Mouse (Mus musculus): Measurements from ENCODE around the gene Gnat2. TPM values are rescaled to one million over a fixed set of nuclear protein-coding genes. Genes with fewer than 3 reads are reported as not detected.

Gene Gnat2
- polyA plus RNA-seq, 1 experiment from 2014 or later: 0.33 TPM

GRCm38 (mm10) chr3:108097656-108098055, 5.1 kb downstream of the Gnat2 start:
- H3K27me3 ChIP-seq (ENCODE audit: control insufficient read depth, insufficient read depth, low read length): no peaks in the 10 kb centered on the region
- no peak overlapping the region for H3K27ac ChIP-seq (ENCODE audit: low read depth, low read length)
- H3K36me3 ChIP-seq (ENCODE audit: control insufficient read depth, insufficient read depth, low read length): no peaks in the 10 kb centered on the region
- no peaks in the 10 kb centered on the region; the same call in 1 of the 2 replicates for H3K4me1 ChIP-seq (replicated peaks; ENCODE audit: control insufficient read depth, insufficient read depth, low read length)
- H3K9me3 ChIP-seq (ENCODE audit: control insufficient read depth, low read length): no peaks in the 10 kb centered on the region
- WGBS: 83% methylated on average over 8 of the region's 8 CpGs
- no peak overlapping the region for H3K9ac ChIP-seq (ENCODE audit: low read length)
- no peak for ATAC-seq (replicated peaks; ENCODE audit: low FRiP score)
- no peak overlapping the region for H3K4me2 ChIP-seq (ENCODE audit: low read depth, low read length, severe bottlenecking)
- DNase-seq (ENCODE audit: low spot score): no peak
- no peak overlapping the region for H3K4me3 ChIP-seq (ENCODE audit: low read depth, low read length)

DNA sequence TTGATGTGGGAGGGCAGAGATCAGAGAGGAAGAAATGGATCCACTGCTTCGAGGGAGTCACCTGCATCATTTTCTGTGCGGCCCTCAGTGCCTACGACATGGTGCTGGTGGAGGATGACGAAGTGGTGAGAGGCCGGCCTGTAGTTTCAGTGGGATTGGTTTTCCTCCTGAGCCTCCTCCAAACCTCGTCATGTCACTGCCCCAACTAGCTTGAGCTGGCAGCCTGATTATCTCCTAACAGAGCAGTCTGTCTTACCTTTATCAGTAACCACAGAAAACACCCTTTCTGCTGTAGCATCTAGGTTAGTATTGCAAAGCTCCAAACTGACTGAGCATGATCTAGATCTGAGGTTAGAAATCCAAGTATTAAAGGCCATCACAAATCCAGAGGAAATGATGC, 5.7 kb downstream of the Gnat2 start:
- 80% methylated on average over 6 of the region's 6 CpGs for WGBS
- no peaks in the 10 kb centered on the region for H3K27me3 ChIP-seq (ENCODE audit: control insufficient read depth, insufficient read depth, low read length)
- no peak overlapping the region for H3K27ac ChIP-seq (ENCODE audit: low read depth, low read length)
- H3K4me1 ChIP-seq (replicated peaks; ENCODE audit: control insufficient read depth, insufficient read depth, low read length): no peaks in the 10 kb centered on the region; the same call in 1 of the 2 replicates
- no peak for DNase-seq (ENCODE audit: low spot score)
- ATAC-seq (replicated peaks; ENCODE audit: low FRiP score): no peak
- no peaks in the 10 kb centered on the region for H3K9me3 ChIP-seq (ENCODE audit: control insufficient read depth, low read length)
- H3K36me3 ChIP-seq (ENCODE audit: control insufficient read depth, insufficient read depth, low read length): no peaks in the 10 kb centered on the region
- H3K4me2 ChIP-seq (ENCODE audit: low read depth, low read length, severe bottlenecking): no peak overlapping the region
- H3K4me3 ChIP-seq (ENCODE audit: low read depth, low read length): no peak overlapping the region
- no peak overlapping the region for H3K9ac ChIP-seq (ENCODE audit: low read length)

- DNase-seq (ENCODE audit: low spot score): no peak
- Histone ChIP-seq H3K27ac (ENCODE audit: low read depth, low read length) (no peak overlapping the region), H3K4me1 (replicated peaks; ENCODE audit: control insufficient read depth, insufficient read depth, low read length) (no peaks in the 10 kb centered on the region; the same call in 1 of the 2 replicates), H3K9ac (ENCODE audit: low read length) (no peak overlapping the region), H3K27me3 (ENCODE audit: control insufficient read depth, insufficient read depth, low read length) (no peaks in the 10 kb centered on the region), H3K4me3 (ENCODE audit: low read depth, low read length) (no peak overlapping the region), H3K9me3 (ENCODE audit: control insufficient read depth, low read length) (no peaks in the 10 kb centered on the region), H3K4me2 (ENCODE audit: low read depth, low read length, severe bottlenecking) (no peak overlapping the region), H3K36me3 (ENCODE audit: control insufficient read depth, insufficient read depth, low read length) (no peaks in the 10 kb centered on the region)
- no peak for ATAC-seq (replicated peaks; ENCODE audit: low FRiP score)
- WGBS: 56% methylated on average over 3 of the region's 3 CpGs
These were observed 9.0 kb downstream of the Gnat2 start for GRCm38 (mm10) chr3:108101594-108101993.

DNA sequence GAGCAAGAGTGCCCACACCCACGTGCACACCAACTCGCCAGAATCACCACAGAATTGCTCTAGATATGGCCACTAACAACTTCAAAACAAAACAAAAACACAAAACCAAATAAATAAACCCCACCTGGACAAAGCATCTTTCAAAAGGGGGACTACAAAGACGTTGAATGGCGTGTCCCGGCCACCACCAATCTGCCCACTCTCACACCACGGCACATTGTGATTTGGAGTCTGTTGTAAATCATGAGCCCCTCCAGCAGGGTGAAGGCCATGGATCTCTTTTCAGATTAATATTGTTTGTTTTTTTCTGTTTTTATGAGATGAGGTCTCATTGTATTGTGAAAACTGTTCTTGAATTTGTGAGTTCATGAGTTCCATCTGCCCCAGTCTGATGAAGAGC, 9.5 kb downstream of the Gnat2 start:
- DNase-seq (ENCODE audit: low spot score) (no peak), ATAC-seq (replicated peaks; ENCODE audit: low FRiP score) (no peak)
- no peak overlapping the region for H3K4me2 ChIP-seq (ENCODE audit: low read depth, low read length, severe bottlenecking)
- no peaks in the 10 kb centered on the region; the same call in 1 of the 2 replicates for H3K4me1 ChIP-seq (replicated peaks; ENCODE audit: control insufficient read depth, insufficient read depth, low read length)
- H3K36me3 ChIP-seq (ENCODE audit: control insufficient read depth, insufficient read depth, low read length): no peaks in the 10 kb centered on the region
- no peaks in the 10 kb centered on the region for H3K9me3 ChIP-seq (ENCODE audit: control insufficient read depth, low read length)
- no peak overlapping the region for H3K9ac ChIP-seq (ENCODE audit: low read length)
- H3K27me3 ChIP-seq (ENCODE audit: control insufficient read depth, insufficient read depth, low read length): no peaks in the 10 kb centered on the region
- WGBS: 87% methylated on average over 6 of the region's 6 CpGs
- no peak overlapping the region for H3K27ac ChIP-seq (ENCODE audit: low read depth, low read length)
- H3K4me3 ChIP-seq (ENCODE audit: low read depth, low read length): no peak overlapping the region

GRCm38 (mm10) chr3:108105281-108105680, 12.7 kb downstream of the Gnat2 start:
- Histone ChIP-seq H3K4me3 (ENCODE audit: low read depth, low read length) (no peak overlapping the region), H3K27ac (ENCODE audit: low read depth, low read length) (no peak overlapping the region), H3K4me2 (ENCODE audit: low read depth, low read length, severe bottlenecking) (no peak overlapping the region), H3K4me1 (replicated peaks; ENCODE audit: control insufficient read depth, insufficient read depth, low read length) (no peaks in the 10 kb centered on the region; the same call in 1 of the 2 replicates), H3K9ac (ENCODE audit: low read length) (no peak overlapping the region), H3K36me3 (ENCODE audit: control insufficient read depth, insufficient read depth, low read length) (peaks cover 2% of the 10 kb centered on the region; the same call in 1 of the 2 replicates), H3K9me3 (ENCODE audit: control insufficient read depth, low read length) (no peaks in the 10 kb centered on the region), H3K27me3 (ENCODE audit: control insufficient read depth, insufficient read depth, low read length) (no peaks in the 10 kb centered on the region)
- ATAC-seq (replicated peaks; ENCODE audit: low FRiP score): no peak
- 90% methylated on average over 3 of the region's 3 CpGs for WGBS
- DNase-seq (ENCODE audit: low spot score): no peak

DNA sequence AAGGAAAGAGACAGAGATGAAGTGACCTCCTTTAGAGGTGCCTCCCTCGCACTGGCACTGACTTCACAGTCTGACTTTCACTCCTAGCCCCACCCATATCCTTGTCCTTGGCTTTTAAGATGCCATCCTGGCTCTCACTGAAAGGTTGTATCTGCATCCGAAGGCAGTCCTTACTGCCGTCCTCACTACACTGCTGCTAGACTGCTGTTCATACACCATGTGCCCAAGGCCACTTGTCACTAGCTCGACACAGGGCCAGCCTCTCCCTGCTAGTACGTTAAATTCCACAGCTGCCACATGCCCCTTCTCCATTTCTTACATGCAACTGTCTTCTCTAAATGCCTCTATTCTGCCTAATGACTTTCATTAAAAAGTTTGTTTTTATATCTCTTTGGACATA, 18.7 kb downstream of the Gnat2 start:
- WGBS: 92% methylated on average over 5 of the region's 5 CpGs
- DNase-seq (ENCODE audit: low spot score): no peak
- H3K27ac ChIP-seq (ENCODE audit: low read depth, low read length): no peak overlapping the region
- H3K4me3 ChIP-seq (ENCODE audit: low read depth, low read length): no peak overlapping the region
- H3K27me3 ChIP-seq (ENCODE audit: control insufficient read depth, insufficient read depth, low read length): no peaks in the 10 kb centered on the region
- ATAC-seq (replicated peaks; ENCODE audit: low FRiP score): no peak
- no peaks in the 10 kb centered on the region for H3K9me3 ChIP-seq (ENCODE audit: control insufficient read depth, low read length)
- peaks cover 5% of the 10 kb centered on the region; the same call in 1 of the 2 replicates for H3K36me3 ChIP-seq (ENCODE audit: control insufficient read depth, insufficient read depth, low read length)
- no peak overlapping the region for H3K4me2 ChIP-seq (ENCODE audit: low read depth, low read length, severe bottlenecking)
- no peaks in the 10 kb centered on the region for H3K4me1 ChIP-seq (replicated peaks; ENCODE audit: control insufficient read depth, insufficient read depth, low read length)
- no peak overlapping the region for H3K9ac ChIP-seq (ENCODE audit: low read length)

- no peaks in the 10 kb centered on the region for H3K4me1 ChIP-seq (replicated peaks; ENCODE audit: control insufficient read depth, insufficient read depth, low read length)
- H3K4me2 ChIP-seq (ENCODE audit: low read depth, low read length, severe bottlenecking): no peak overlapping the region
- H3K27me3 ChIP-seq (ENCODE audit: control insufficient read depth, insufficient read depth, low read length): no peaks in the 10 kb centered on the region
- 92% methylated on average over 7 of the region's 7 CpGs for WGBS
- H3K9ac ChIP-seq (ENCODE audit: low read length): no peak overlapping the region
- ATAC-seq (replicated peaks; ENCODE audit: low FRiP score): no peak
- H3K9me3 ChIP-seq (ENCODE audit: control insufficient read depth, low read length): no peaks in the 10 kb centered on the region
- H3K36me3 ChIP-seq (ENCODE audit: control insufficient read depth, insufficient read depth, low read length): peaks cover 5% of the 10 kb centered on the region; the same call in 1 of the 2 replicates
- no peak overlapping the region for H3K4me3 ChIP-seq (ENCODE audit: low read depth, low read length)
- no peak overlapping the region for H3K27ac ChIP-seq (ENCODE audit: low read depth, low read length)
- DNase-seq (ENCODE audit: low spot score): no peak
These were observed 19.7 kb downstream of the Gnat2 start for GRCm38 (mm10) chr3:108112246-108112645.

DNA sequence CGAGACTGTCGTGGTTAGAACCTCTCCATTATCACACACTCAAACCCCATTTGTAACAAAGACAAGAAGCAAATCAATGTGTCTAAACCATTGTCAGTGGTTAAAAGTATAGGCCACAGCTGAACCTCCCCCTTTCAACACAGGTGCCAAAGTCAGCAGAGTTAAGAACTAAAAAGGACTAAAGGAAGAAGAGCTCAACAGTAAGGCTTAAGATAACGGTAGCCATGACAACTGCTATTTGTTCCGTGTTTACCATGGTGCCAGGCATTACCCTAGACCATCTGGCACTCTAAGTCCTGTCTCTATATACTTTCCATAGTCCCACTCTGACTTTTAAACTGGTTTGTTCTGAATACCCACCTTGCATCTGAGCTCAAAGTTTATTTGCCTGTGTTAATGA, 20.1 kb downstream of the Gnat2 start:
- ATAC-seq (replicated peaks; ENCODE audit: low FRiP score): no peak
- H3K4me1 ChIP-seq (replicated peaks; ENCODE audit: control insufficient read depth, insufficient read depth, low read length): no peaks in the 10 kb centered on the region
- H3K27me3 ChIP-seq (ENCODE audit: control insufficient read depth, insufficient read depth, low read length): no peaks in the 10 kb centered on the region
- WGBS: 91% methylated on average over 4 of the region's 4 CpGs
- no peak for DNase-seq (ENCODE audit: low spot score)
- H3K36me3 ChIP-seq (ENCODE audit: control insufficient read depth, insufficient read depth, low read length): peaks cover 5% of the 10 kb centered on the region; the same call in 1 of the 2 replicates
- no peaks in the 10 kb centered on the region for H3K9me3 ChIP-seq (ENCODE audit: control insufficient read depth, low read length)
- H3K4me3 ChIP-seq (ENCODE audit: low read depth, low read length): no peak overlapping the region
- no peak overlapping the region for H3K4me2 ChIP-seq (ENCODE audit: low read depth, low read length, severe bottlenecking)
- H3K27ac ChIP-seq (ENCODE audit: low read depth, low read length): no peak overlapping the region
- no peak overlapping the region for H3K9ac ChIP-seq (ENCODE audit: low read length)

DNA sequence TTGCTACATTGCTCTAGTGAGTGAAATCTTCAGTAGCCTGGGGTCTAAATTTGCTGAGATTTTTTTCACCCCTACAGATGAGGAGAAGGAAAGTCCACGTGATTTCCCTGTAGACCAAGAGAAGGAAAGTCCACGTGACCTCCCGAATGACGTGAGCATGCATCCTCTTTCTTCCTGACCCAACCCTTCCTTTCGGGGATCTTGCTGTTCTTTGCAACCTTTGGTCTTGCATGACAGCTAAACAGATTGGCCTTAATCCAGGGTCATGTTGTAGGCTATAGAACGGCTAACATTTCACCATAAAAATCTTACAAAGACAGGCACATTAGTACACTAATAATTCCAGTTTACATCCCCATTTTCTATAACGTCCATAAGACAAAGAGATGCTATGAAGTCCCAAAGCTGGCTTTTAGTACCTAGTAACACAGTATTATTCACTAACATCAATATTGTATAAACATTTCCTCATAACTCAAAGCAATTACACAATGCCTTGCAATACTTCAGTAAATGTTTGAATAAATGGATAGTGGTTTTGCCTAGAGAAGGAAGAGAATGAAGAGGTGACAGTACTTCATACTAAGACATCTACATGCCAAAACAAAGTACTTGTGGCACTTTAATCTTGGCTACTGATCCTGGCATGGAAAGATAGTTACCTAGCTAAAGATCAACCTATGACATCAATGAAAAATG, 21.2 kb downstream of the Gnat2 start:
- no peak for DNase-seq (ENCODE audit: low spot score)
- peaks cover 5% of the 10 kb centered on the region; the same call in 1 of the 2 replicates for H3K36me3 ChIP-seq (ENCODE audit: control insufficient read depth, insufficient read depth, low read length)
- 94% methylated on average over 7 of the region's 7 CpGs for WGBS

More for the DNA sequence above, 21.2 kb downstream of the Gnat2 start:
- no peaks in the 10 kb centered on the region for H3K4me1 ChIP-seq (replicated peaks; ENCODE audit: control insufficient read depth, insufficient read depth, low read length)
- H3K9me3 ChIP-seq (ENCODE audit: control insufficient read depth, low read length): no peaks in the 10 kb centered on the region
- no peak for ATAC-seq (replicated peaks; ENCODE audit: low FRiP score)
- no peak overlapping the region for H3K9ac ChIP-seq (ENCODE audit: low read length)
- no peak overlapping the region for H3K4me3 ChIP-seq (ENCODE audit: low read depth, low read length)
- no peak overlapping the region for H3K4me2 ChIP-seq (ENCODE audit: low read depth, low read length, severe bottlenecking)
- no peaks in the 10 kb centered on the region for H3K27me3 ChIP-seq (ENCODE audit: control insufficient read depth, insufficient read depth, low read length)
- H3K27ac ChIP-seq (ENCODE audit: low read depth, low read length): no peak overlapping the region
